Mouse (Mus musculus) E14TG2a.4 (cell line): Measurements from ENCODE around the gene Adgrl3.

Experiments used
- H3K27me3 ChIP-seq: 2 replicates; pipeline ENCODE4 v1.6.1; 2014; ENCODE audit warnings: low read length, control low read depth; ENCODE audit not compliant: insufficient read depth
- H3K36me3 ChIP-seq: 2 replicates; pipeline ENCODE4 v1.6.1; 2014; ENCODE audit warnings: low read length, control low read depth; ENCODE audit not compliant: insufficient read depth
- H3K4me1 ChIP-seq: replicated peaks from 2 replicates; pipeline ENCODE4 v1.6.1; 2014; ENCODE audit warnings: low read depth, low read length, control low read depth
- H3K4me3 ChIP-seq: replicated peaks from 2 replicates; pipeline ENCODE4 v1.5.1; 2014; ENCODE audit warnings: mild to moderate bottlenecking, low read length
- H3K9me3 ChIP-seq: 2 replicates; pipeline ENCODE4 v1.6.1; 2014; ENCODE audit warnings: low read length, control low read depth
- CTCF ChIP-seq: conservative IDR thresholded peaks from 2 replicates; pipeline ENCODE4 v1.5.1; 2014; ENCODE audit warnings: low read length
- NANOG ChIP-seq: IDR thresholded peaks from 2 replicates; pipeline ENCODE4 v1.6.1; 2014; ENCODE audit warnings: borderline replicate concordance, low read length, mixed read lengths
- POU5F1 ChIP-seq: IDR thresholded peaks from 2 replicates; pipeline ENCODE4 v1.6.1; 2014; ENCODE audit warnings: low read length, borderline replicate concordance

Gene Adgrl3

DNA sequence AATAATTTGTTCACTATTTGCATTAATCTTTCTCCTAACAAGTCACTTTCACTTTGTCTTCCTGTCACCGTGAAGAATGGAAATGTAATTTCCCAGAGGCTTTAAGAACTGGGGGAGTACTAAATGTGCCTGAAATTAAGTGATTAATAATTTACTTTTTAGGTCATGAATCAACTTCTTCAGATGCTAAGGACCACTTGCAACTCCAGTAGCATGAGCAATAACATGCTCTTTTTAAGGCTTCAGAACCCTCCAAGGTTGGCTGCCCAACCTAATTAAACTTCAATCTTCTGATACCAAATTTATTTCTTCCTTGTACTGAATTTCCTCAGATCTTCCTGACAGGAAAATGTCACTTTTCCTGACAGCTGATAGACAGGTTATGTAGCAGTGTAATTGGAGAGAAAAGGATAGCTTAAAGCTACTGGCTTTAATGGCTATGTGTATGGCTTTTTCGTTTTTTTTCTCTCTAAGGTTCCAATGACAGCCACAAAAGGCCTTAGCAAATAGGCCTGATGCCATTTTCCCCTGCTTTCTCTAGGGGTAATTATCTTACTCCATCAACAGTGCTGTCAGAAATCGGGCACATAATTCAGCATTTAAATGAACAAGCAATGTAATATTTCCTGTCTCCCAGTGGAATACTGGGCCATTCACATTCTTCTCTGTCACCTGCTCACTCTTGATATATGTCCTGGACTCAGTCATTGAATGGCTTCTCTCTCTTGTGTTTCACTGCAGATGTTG lies 718.5 kb downstream of the Adgrl3 start:
- Histone ChIP-seq H3K9me3 (no peaks in the 10 kb centered on the region), H3K27me3 (no peaks in the 10 kb centered on the region), H3K36me3 (no peaks in the 10 kb centered on the region), H3K4me1 (no peaks in the 10 kb centered on the region), H3K4me3 (no peak overlapping the region)
- TF ChIP-seq POU5F1 = no peak
- no peak for TF ChIP-seq CTCF

DNA sequence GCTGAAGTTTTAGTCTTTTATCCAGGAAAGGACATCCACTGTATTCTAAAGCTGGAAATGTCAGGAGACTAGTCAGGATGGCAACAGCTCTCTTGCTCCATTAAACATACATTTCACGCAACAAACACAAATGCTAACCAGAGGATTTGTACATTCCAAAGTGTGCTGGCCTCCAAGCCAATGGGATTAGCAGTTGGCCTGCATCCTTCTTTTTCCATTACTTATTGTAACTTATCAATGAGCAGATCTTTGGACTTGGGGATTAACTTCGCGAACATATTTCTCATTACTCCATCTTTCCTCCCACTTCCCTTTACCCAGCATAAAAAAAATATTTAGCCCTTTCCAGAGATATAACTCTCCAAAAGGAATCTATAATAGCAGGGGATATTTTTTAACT lies 732.5 kb downstream of the Adgrl3 start:
- Histone ChIP-seq H3K9me3 (no peaks in the 10 kb centered on the region), H3K4me1 (no peaks in the 10 kb centered on the region), H3K36me3 (no peaks in the 10 kb centered on the region), H3K27me3 (no peaks in the 10 kb centered on the region), H3K4me3 (no peak overlapping the region)
- no peak for TF ChIP-seq CTCF
- TF ChIP-seq NANOG = no peak
- no peak for TF ChIP-seq POU5F1

DNA sequence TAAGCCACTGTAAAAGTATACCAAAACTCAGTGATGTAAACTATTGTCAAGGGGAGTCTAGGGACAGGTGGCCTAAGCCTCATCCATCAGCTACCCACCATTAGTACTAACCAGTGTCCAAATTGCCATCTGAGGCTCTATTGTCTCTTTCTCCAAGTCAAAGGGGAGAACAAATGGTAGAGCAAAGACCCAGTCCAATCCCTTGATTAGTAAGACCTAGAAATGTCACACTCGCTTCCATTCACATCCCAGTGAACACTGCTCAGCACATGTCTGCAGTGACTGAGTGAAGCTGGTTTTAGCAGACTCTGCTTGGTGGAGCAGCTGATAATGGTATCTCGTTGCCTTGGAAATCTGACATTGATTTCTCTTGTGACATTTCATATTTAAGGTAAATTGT lies 735.8 kb downstream of the Adgrl3 start:
- H3K4me1 ChIP-seq = no peaks in the 10 kb centered on the region

DNA sequence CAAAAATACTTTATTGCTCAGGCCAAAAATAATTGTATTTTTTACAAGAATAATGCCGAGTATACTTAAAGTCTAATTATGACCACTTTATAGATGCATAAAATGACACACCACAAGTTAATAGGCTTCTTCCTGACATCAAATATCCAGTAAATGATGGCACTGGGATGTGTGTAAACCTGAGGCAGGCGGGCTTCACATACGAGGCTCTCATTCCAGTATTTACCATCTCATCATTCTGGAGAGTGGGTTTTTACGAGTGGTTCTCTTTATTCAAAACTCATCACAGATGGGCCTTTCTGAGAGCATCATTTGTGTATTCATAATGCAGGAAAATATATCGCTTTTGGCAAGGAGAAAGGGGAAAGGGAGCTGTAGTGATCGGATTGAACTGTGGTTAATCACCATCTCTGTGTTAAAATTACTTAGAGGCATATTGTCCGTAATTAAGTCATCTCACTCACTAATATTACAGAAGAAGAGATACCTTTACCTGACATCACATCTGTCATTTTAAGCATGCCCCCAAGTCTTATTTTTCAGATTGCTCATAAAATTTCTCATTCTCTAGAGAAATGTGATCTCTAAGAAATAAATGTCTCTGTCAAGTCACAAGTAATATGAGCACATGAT lies 737.3 kb downstream of the Adgrl3 start:
- TF ChIP-seq NANOG (no peak), CTCF (no peak), POU5F1 (no peak)
- Histone ChIP-seq H3K9me3 (no peaks in the 10 kb centered on the region), H3K36me3 (no peaks in the 10 kb centered on the region), H3K4me3 (no peak overlapping the region), H3K27me3 (no peaks in the 10 kb centered on the region), H3K4me1 (no peaks in the 10 kb centered on the region)

More for the DNA sequence above, 735.8 kb downstream of the Adgrl3 start:
- H3K27me3 ChIP-seq = no peaks in the 10 kb centered on the region
- no peaks in the 10 kb centered on the region for H3K36me3 ChIP-seq
- no peak for TF ChIP-seq POU5F1
- no peak for TF ChIP-seq NANOG
- no peak for TF ChIP-seq CTCF
- no peak overlapping the region for H3K4me3 ChIP-seq
- H3K9me3 ChIP-seq = no peaks in the 10 kb centered on the region

DNA sequence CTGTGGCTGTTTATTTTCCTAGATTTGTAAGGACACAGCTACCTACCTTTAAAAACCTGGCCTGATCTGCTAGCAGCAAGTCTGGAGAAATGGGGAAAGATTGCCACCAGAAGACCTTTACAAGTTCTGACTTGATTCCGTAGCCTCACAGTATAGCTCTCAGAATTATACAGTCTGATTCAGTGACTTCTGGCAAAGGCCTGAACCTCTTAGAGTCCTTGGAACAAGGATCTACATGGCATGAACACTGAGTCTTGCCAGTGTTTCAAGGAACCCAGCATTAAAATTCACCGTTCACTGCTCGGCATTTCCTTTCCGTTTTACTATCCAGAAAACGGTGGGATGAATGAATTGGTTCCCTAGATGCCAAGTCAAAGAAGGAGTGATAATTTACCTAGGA lies 756.3 kb downstream of the Adgrl3 start:
- no peaks in the 10 kb centered on the region for H3K27me3 ChIP-seq
- no peaks in the 10 kb centered on the region for H3K36me3 ChIP-seq
- H3K4me1 ChIP-seq = no peaks in the 10 kb centered on the region
- no peak for TF ChIP-seq CTCF
- no peak for TF ChIP-seq NANOG
- no peak for TF ChIP-seq POU5F1
- H3K4me3 ChIP-seq = no peak overlapping the region
- no peaks in the 10 kb centered on the region for H3K9me3 ChIP-seq

DNA sequence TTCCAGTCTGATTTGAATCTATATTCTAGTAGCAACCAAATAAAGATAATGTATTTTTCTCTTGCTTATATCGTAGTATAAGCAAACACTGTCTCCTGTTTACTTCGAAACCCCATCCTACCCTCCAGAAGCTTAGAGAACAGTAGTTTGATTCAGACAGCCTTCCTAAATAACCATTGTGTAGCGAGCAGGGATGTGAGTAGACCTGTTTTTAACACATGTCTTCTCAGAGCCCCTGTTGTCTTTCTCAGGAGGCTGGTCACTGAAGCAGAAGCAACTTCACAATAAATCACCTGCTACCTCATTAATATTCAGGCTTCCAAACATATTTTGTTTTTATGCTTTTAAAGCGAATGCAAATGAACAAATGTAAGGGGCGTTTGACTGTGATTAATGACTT lies 756.8 kb downstream of the Adgrl3 start:
- no peak overlapping the region for H3K4me3 ChIP-seq
- H3K36me3 ChIP-seq = no peaks in the 10 kb centered on the region
- no peak for TF ChIP-seq POU5F1
- no peak for TF ChIP-seq CTCF
- H3K9me3 ChIP-seq = no peaks in the 10 kb centered on the region
- no peaks in the 10 kb centered on the region for H3K27me3 ChIP-seq
- H3K4me1 ChIP-seq = no peaks in the 10 kb centered on the region

DNA sequence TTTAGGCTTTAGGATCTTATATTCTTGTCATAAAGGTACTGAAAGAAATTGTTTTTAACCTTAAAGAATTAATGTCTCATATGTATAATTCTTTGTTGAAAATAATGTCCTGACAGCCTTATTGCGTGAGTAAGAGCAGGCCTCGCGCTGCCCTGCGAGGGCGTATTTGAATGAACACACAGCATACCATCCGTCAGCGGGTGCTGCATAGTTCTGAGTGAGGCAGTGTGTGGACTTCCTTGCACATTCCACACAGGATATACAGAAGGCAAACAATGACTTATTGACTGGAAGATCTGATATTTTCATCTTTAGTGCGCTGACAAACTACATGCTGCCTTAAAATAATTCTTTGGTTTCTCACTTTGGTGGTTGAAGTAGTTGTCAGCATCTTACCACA lies 764.8 kb downstream of the Adgrl3 start:
- no peaks in the 10 kb centered on the region for H3K27me3 ChIP-seq
- H3K4me1 ChIP-seq = no peaks in the 10 kb centered on the region
- TF ChIP-seq POU5F1 (no peak), CTCF (no peak), NANOG (no peak)
- no peaks in the 10 kb centered on the region for H3K9me3 ChIP-seq
- no peak overlapping the region for H3K4me3 ChIP-seq
- no peaks in the 10 kb centered on the region for H3K36me3 ChIP-seq

DNA sequence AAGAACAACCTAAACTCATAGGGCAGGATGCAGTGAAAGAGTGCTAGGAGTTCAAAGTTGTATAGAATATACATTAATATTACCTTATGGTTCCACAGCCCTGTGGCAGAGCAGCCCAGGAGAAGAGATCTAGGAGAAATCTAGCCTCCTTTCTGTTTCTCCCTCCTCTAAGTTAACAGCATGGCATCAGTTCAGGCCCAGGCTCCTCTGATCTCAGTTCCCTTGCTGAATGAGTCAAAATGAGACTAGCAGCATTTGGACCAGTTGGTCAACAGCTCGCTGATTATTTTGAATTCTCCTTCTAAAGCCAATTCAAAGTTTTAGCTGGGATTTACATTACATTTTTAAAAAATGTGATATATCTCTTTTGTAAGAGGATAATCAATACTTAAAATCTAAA lies 770.8 kb downstream of the Adgrl3 start:
- TF ChIP-seq CTCF (no peak), NANOG (no peak), POU5F1 (no peak)
- no peak overlapping the region for H3K4me3 ChIP-seq
- peaks cover 10% of the 10 kb centered on the region; the same call in 1 of the 2 replicates for H3K27me3 ChIP-seq
- H3K36me3 ChIP-seq = no peaks in the 10 kb centered on the region
- peaks cover 5% of the 10 kb centered on the region for H3K4me1 ChIP-seq
- no peaks in the 10 kb centered on the region for H3K9me3 ChIP-seq

DNA sequence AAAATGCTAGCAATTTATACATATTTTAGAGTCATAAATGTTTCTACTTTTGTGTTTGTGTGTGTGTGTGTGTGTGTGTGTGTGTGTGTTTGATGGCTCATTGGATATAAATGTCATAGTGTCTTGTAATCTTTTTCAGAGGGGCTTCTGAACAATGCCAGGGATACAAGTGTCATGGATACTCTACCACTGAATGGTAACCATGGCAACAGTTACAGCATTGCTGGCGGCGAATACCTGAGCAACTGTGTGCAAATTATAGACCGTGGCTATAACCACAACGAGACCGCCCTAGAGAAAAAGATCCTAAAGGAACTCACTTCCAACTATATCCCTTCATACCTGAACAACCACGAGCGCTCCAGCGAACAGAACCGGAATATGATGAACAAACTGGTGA lies 774.2 kb downstream of the Adgrl3 start:
- Histone ChIP-seq H3K4me1 (peaks cover 5% of the 10 kb centered on the region), H3K4me3 (peak overlapping the region; percentile 63), H3K9me3 (no peaks in the 10 kb centered on the region), H3K27me3 (peaks cover 10% of the 10 kb centered on the region; the same call in 1 of the 2 replicates), H3K36me3 (no peaks in the 10 kb centered on the region)
- TF ChIP-seq NANOG = no peak
- TF ChIP-seq CTCF = no peak
- no peak for TF ChIP-seq POU5F1
